Mouse (Mus musculus) urinary bladder, postnatal 10 days (tissue): ENCODE results near the gene Grid2.

ENCODE experiments used
- DNase-seq: peaks from one replicate; pipeline ENCODE4 v3.0.0; 2022; ENCODE audit warnings: low spot score

The Grid2 gene

DNA sequence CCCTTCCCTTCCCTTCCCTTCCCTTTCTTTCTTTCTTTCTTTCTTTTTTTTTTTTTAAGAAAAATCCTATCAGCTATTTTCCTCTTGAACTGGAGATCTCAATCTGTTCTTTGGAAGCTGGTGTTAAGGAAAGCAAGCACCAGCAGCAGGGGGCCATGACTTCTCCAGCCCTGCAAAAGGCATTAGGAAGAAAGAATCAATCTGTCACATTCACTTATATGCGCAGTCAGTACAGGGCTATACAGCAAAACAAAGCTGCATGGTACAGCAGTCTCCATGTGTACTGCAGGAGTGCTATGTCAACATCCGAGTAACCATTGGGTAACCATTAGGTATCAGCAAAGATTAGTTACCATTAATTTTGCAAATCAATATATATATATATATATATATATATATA lies 809.0 kb downstream of the Grid2 start:
- no peak for DNase-seq

DNA sequence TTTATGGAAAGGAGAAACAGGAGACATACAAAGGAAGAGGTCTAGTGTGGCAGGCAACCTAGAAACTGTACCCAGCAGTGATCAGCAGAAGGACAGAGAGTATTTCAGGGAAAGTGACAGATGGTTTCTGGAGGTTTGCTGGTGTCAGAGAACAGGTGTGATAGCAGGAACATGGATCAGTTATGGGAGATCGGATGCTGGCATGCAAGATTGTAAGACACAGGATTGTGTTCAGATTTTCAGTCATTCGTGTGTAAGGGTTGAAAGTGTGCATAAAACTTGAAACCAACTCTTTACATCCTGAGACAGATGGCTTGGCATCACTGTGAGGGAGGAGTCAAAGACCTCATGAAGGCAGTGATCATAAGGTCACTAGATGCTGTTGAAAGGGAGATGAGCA lies 817.7 kb downstream of the Grid2 start:
- DNase-seq = no peak

DNA sequence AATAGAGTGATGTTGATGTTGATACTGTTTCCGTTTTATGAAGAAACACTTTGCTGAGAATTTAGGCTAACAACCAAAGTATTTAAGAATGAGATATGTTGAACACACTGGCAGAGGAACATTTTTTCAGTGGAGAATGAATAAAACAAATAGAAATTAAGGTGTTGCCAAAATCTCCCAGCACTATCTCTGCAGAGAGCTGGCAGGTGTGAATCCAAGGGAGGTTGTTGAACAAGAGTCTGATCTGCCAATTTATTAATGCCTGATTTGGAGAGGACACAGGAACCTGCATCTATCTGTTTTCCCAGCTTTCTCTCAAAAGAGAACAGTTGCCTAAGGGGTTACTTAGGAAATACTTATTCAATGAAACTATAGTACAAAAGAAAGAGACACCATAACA lies 822.2 kb downstream of the Grid2 start:
- no peak for DNase-seq

DNA sequence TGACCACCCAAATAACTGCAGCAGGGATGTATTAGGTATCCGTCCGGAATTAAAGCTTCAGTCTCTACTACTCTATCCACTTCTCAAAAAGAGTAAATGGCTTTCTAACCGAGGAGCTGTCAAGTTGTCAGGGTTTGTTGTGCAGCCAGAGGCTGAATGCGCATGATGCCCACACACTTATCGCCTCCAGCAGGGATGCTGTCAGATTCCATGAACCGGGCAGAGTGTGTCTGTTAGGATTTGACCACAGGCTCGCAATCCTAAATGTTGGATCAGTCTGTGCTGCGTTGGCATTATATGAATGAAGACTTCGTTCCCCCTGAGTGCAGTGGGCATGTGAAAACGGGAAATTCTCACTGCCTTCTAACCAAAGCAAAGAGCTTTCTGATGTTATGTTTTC lies 843.0 kb downstream of the Grid2 start:
- DNase-seq = no peak

DNA sequence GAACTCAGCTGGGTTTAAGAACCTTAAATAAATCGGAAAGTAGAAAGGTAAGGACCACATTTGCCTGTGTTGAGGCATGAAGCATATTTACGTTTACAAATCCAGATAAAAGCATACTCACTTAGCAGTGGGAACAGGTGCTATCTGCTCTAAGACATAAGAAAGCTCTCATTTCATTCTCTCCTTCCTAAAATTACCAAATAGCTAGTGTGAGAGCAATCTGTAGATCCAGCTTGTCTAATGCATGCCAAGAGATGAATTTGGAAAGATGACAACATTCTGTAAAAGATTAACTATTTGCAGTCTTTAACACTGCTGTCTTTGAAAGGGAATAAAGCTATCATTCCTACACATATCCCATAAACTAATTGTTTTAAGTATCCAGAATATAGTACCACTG lies 858.9 kb downstream of the Grid2 start:
- DNase-seq = no peak

DNA sequence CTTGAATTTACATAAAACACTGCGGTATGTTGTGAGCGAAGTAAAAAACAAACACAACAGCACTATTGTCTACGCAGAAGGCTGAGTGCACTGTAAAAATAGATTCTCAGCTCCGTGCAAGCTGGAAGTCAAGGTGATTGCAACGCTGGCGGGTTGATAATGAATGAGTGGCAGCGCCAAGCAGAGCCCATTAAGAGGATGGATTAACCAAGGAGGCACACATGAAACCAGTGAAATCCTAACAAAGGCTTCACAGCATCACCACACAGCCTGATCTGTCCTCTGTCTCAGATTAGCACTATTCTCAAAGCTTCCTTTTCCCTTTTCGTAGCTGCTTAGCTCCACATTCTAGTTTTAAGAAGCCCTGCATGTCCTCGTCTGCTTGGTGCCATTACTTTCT lies 880.6 kb downstream of the Grid2 start:
- no peak for DNase-seq

DNA sequence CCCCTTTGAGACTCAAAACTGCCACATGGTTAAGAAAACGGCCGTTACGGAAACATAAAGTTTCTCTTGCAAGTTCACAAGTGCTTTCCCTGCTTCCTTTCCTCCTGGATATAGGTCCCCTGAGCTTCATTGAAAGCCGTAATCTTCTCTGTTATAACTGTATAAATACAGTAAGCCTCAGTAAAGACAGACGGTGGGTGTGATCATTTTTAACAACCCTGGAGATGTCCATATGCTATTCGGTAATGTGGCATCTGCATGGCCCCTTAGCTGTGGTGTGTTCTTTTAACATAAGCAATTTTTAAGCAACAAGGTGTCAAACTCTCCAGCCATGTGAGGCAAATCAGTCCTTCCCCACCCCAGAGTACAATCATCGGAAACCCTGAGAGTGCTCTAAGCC lies 892.9 kb downstream of the Grid2 start:
- DNase-seq = no peak

DNA sequence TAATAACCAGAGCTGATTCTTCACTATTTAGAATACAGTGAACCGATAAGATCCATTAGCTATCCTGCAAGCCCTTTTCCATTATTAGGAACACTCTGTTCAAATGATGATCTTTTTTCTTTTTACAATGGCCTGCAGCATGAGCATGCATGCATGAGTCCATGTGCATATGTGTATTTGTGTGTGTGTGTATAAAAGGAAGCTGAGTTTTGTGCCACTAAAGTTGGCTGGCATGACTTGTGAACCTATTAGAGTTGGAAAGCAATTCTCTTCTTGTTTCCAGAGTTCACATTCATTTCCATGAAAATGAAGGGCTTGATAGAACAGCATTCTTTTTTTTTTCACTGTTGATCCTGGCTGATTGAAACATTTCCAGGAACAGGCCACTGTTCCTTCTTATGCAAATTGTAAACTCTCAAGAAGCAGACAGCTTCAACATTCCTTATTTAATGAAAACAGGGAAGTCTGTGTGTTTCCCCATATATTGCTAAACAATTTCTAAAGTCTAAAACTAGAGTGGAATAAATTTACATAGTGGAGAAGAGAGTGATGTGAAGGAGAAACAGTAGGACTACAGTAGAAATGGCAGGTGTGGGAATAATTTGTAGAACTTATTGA lies 919.4 kb downstream of the Grid2 start:
- no peak for DNase-seq

DNA sequence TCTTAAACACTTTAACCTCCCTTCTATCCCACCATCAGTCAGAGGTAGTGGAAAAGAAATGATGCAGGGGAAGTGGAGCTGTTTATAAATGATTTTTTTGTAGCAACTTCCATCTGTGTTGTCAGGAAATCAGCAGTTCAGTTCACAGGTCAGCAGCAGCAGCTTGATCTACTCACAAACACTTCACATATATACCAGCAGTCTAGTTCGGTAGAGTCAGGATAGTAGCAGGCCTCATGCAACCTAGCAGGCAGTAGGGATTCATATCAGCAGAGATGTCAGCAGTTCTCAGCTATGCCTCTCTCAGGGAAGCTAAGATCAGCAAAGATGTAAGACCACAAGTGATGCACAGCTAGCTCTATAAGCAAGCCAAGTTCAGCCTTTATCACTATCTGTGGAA lies 938.0 kb downstream of the Grid2 start:
- DNase-seq = no peak

DNA sequence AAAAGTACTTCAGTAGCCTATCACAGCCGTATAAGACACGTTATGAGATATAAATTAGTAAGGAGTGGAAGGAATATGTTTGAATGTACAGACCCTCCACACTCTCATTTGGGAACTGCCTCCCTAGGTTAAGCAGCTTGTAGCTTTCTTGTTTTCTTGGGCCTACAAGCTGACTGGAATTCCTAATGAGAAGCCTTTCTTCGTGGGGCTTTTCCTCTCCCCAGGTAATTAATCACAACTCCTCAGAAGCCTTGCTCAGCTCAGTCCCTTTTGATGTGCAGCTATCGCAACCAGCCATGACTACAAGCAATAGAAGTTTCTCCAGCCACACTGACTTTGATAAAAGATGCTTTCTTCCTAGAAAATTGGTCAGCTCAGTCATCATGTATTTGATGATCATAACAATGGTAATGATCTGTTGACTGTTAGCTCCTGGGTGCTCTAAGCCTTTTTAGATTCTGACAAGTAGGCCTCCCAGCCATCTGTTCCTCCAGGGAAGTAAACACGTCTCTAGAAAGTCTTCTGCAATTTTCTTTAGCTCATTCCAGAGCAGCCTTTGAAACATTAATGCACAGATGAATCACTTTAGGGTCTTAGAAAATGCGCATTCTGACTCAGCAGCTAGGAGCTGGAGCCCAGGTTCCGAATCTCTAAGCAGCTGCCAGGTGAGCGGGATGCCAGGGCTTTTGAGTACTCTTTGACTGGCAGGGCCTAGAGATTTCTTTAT lies 946.9 kb downstream of the Grid2 start:
- DNase-seq = no peak

DNA sequence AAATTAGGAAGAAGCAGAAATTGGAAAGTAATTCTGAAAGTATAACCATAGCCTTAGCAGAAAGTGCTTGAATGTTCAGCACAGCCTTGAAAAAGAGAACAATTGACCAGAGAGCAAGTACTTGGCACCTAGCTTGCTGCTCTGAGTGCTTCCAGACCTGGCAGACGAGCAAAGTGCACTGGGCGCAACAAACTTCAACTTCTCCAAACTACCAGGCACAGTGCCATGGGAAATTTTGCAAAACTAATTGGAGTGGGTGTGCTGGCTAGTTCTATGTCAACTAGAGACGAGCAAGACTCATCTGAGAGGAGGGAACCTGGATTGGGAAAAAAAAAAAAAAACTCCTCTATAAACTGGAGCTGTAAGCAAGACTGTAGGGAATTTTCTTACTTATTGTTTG lies 980.7 kb downstream of the Grid2 start:
- DNase-seq = no peak

DNA sequence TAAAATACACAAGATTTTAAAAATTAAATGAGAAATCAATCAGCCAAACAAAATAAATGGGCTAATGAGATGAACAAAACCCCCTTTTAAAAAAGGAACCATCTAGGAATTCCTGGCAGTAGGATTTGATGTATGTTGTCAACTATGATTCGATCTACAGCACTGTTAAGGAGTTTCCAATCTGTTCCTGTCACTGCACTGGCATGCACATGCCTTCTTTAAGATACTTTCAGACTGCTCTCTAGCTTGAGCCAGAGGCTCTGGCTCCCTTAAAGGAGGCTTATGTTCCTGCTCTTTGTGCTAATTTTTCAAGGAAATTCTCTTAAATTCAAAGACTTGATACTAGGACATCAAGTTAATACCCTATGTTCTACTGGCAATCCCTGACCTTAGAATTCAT lies 984.9 kb downstream of the Grid2 start:
- no peak for DNase-seq

DNA sequence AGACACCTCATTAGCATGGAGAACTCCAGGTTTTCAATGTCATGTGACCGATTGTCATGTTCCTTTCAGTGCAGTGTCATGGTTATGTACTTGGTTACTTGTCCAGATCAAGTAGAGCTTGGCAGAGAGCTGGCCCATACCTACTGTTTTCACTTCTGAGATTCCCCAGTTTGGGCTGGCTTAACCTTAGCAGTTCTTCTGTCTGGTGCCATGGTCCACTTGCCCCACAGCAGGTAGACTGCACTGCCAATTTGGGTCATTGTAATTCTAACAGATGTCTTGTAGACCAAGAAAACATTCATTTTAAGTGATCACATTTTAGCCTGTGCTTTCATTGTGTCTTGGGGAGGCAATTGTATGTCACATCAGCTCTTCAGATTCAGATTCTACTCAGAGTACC lies 990.3 kb downstream of the Grid2 start:
- DNase-seq = no peak

DNA sequence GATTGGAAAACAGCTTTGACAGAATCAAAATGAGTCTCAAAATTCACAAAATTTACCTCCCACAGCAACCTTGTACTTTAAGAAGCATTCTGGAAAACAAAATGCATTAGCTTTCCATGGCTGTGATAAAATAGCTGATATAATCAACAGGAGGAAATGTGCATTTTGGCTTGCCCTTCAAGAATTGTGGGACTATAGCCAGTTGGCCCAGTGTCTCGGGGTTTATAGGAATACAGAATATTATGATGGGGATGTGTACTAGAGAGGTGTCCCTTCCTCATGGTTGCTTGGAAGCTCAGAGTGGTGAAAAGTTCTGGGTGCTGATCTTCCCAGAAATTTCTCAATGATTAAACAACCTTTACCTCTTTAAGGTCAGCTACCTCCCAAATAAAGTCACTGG lies 995.4 kb downstream of the Grid2 start:
- no peak for DNase-seq

DNA sequence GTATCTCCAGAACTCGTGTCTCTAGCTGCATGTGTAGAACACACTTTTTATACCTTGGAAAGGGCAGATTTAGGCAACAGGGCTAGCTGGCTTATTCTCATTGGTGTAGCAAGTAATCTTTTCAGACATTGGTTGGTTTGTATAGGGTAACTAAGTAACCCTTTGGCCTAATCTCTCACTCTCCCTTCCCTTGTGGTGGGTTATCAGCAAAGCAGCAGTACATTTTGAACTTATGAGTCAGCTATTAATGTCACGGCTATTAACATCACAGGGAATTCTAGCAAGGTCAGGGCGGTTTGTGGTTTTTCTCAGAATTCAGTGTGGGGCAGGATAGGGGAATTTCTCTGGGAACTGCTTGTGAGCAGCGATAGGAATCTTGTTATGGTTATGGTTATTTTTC lies 1007.8 kb downstream of the Grid2 start:
- no peak for DNase-seq

DNA sequence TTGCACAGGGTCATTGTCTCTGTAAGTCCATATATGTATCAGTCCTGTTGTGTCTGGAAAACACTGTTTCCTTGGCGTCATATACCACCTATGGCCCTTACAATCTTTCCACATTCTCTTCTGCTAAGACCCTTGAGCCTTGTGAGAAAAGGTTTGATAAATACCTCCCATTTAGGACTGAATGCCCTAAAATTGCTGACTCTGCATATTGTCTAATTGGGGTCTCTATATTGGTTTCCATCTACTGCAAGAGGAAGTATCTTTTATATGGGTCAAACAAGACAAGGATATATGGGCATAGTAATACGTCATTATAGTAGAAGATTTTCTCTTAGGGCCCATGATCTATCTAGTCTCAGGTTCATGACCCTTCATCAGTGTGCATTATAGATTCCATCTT lies 1008.5 kb downstream of the Grid2 start:
- DNase-seq = no peak

DNA sequence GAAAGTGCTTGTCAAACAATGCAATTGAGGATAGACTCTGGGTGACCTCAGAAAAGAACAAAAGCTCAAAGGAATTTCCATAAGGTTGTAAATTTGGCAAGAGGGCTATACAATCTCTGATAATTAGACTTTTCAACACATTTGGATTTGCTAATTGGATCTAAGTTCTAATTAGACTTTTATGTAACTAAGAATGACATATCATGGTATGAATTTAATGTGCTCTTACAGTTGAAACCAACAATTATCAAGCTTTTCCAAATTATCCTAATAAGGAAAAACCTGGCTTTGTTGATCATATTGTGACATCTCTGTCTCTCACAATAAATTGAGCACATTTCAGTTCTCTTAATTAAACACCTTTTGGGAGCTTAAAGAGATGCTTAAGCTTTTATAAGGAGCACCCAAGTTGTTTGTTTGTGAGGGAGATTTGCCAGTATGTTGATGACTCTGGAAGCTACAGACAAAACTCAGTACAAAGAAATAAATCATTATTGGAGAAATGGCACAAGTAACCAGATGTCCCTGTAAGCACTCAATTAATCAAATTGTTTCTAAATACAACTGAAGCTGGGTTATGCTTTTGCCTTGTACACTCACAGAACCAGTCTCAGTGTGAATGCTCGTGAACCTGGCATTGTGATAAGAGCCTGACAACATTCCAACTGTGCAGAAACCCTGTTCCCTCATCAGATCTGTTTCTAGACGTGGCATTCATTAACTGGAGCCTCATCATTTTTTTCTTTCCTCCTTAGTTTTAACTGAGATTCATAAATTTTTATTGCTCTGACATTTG lies 1018.8 kb downstream of the Grid2 start:
- no peak for DNase-seq

DNA sequence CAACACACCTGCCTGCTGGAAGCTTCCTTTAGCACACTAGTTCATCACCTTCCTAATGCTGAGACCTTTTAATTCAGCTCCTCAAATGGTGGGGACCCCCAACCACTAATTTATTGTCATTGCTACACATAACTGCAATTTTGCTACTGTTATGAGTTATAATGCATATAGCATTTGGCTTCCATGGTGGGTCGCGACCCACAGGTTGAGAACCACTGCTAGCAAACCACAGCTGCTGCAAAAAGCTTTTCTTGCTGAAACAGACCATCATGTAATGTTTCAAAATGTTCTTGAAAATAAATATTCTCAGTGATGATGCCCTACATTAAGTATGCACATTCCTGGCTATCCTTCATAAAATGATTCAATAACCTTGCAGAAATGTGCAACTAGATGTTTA lies 1024.3 kb downstream of the Grid2 start:
- no peak for DNase-seq

DNA sequence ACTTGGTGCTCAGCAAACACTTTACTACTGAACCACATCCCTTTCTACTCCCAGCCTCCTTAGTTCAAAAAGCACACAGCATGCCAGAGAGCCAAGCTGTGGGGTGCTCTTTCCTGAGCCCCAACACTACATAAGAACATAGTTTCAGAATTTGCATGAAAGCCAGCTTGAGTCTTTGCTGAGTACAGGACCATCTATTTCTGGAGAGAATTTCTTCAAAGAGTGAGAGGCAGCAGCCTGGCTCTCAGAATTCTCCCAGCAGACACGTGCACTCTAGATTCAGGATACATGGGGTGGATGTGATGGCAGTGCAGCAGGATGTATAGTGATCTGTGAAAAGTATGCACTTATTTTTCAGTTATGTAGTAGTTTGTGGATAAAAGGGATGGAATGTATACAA lies 1038.1 kb downstream of the Grid2 start:
- no peak for DNase-seq

DNA sequence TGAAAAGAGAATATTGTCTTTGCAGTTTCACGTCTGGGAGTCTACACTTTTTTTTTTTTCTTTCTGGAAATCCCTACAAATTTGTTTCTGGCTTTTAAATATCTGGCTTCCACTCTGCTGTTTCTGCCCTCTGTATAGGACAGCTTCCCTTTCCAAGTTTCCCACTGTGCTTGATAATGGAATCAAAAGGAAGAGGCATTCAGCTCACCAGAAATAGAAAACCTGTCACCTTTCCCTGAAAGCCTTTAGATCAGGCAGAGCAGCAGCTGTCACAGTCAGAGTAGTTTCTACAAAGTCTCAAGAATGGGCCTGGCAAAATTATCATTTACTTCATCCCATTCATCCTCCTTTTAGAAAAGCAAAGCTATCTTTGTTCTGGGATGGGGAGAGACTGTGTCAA lies 1042.0 kb downstream of the Grid2 start:
- no peak for DNase-seq

DNA sequence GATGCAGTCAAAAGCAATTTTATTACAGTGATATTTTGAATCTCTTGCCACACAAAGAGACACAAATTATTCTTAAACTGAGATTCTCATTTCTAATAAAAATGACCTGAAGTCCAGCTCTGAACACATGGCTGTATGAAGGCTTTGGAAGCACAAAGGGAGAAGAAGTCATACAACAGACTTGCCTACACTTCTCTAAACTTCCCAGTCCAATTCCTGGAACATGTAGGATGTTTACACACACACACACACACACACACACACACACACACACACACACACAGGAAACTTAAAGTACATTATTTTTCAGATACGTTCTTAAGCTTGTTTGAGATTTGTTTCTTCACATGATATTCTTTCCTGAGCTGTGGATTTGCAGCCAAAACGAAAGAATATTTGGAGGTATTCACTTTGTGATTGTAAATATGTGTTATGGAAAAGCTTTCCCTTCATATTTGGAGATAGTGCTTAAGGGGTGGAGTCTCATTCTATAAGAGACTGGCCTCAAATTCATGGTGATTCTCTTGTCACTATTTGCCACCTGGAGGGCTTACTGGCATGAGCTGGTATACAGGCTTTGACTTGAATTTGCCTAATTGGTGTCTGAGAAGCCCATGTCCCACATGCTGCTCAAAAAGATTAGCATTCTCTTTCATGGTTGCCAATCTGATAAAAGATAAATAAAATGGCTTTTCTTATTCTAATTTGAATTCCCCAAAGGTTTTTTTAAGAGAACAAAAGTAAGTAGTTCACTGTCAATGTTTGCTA lies 1049.2 kb downstream of the Grid2 start:
- DNase-seq = no peak

DNA sequence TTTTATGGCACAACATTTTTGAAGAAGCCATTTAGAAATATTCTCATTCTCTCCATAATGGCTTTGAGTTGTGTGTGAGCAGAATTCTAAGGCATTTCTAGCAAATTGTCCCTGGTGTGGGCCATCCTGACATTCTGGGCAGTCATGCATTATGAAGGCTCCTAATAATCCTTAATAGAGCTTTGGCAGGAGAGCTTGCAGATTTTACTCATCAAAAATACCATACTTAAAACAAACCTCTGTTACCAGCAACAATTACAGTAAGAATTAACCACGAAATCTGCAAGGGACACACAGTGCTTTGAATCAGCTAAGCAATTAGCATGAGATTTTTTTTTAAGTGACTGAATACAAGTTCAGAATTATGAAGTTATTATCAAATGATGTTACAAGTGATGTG lies 1053.0 kb downstream of the Grid2 start:
- no peak for DNase-seq

DNA sequence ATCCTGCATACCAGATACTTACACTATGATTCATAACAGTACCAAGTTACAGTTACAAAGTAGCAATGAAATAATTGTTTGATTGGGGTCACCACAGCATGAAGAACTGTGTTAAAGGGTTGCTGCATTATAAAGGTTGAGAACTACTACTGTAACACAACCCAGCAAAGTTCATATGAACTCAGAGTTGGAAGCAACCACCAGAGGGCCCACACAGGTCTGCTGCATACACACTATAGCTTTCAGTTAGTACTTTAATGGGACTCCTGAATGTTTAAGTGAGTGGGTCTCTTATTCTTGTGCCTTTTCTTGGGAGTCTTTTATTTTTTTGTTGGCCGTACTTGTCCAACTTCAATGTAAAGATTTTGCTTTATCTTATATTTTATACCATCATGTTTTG lies 1057.5 kb downstream of the Grid2 start:
- no peak for DNase-seq
